In the genomic region with DNA sequence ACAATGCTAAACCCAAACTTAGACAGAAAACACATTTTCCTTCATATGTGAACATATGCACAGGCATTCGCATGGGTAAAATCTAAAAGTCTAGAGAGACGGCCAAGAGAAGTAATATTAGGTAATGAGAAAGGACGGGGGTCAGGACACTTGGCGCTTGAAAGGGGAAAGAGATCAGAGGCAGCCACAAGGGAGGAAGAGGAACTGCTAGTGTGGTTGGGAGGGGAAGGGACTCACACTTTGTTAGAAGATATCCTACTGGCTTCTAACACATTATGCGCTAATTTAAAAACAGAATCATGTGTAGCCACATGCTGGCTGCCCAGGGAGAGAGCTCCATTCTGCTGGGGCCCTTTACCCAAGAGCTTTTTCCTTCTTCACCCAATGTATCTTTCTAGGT, we compare ENCODE assay signal across 19 mouse cellular contexts.
DNase-seq lines count a peak whose midpoint lies in the region; ATAC-seq and TF ChIP-seq lines count a peak whose summit lies in the region.
"Had no signal": no experiment of that assay in that cellular context is flagged by ENCODE, and none has a peak within 500 bp of the region (broad histone marks: within the 10 kb centered on the region; RNA-seq: fewer than 3 reads in every experiment).

No protein-coding gene starts in this region.

- no peak for TF ChIP-seq POLR2A in liver, adult 2 months (IDR thresholded peaks at IDR 0.05; ENCODE audit: extremely low read depth, insufficient read depth, low read length)

- H3K36me3 ChIP-seq in liver, adult 2 months (ENCODE audit: control insufficient read depth, insufficient read depth, low read length): no peaks in the 10 kb centered on the region
- no peaks in the 10 kb centered on the region for H3K36me3 ChIP-seq in liver, embryonic 12.5 days
- H3K36me3 ChIP-seq in forebrain, postnatal 0 days (ENCODE audit: insufficient read depth): no peaks in the 10 kb centered on the region
- H3K36me3 ChIP-seq: embryonic facial prominence, embryonic 10.5 days; hindbrain, embryonic 10.5 days; limb, embryonic 13.5 days had no signal

- no peak overlapping the region for H3K4me3 ChIP-seq in liver, adult 2 months (ENCODE audit: insufficient read depth, low read depth, low read length)
- H3K4me3 ChIP-seq in liver, embryonic 12.5 days: no peak overlapping the region
- H3K4me3 ChIP-seq in brown adipose tissue, adult 24 weeks (ENCODE audit: insufficient read depth, low read depth, low read length): no peak overlapping the region
- H3K4me3 ChIP-seq in forebrain, postnatal 0 days (ENCODE audit: low read depth, low read length): no peak overlapping the region
- H3K4me3 ChIP-seq: embryonic facial prominence, embryonic 10.5 days; hindbrain, embryonic 10.5 days; limb, embryonic 13.5 days; megakaryocyte, embryonic 14.5 days; myocyte had no signal

- H3K9ac ChIP-seq in liver, adult 2 months (ENCODE audit: low read depth, low read length): no peak overlapping the region
- no peak overlapping the region for H3K9ac ChIP-seq in liver, embryonic 12.5 days
- no peak overlapping the region for H3K9ac ChIP-seq in forebrain, postnatal 0 days
- H3K9ac ChIP-seq: limb, embryonic 13.5 days had no signal

- 58% methylated on average over 5 of the region's 5 CpGs for WGBS in liver, adult 2 months
- WGBS in liver, embryonic 12.5 days (ENCODE audit: insufficient replicate concordance): 31% methylated on average over 5 of the region's 5 CpGs
- WGBS in forebrain, postnatal 0 days: 91% methylated on average over 5 of the region's 5 CpGs

- no peak for ATAC-seq in liver, embryonic 12.5 days
- ATAC-seq in monocyte, adult 5-6 weeks (replicated peaks; ENCODE audit: insufficient number of reproducible peaks, low FRiP score, low TSS enrichment, poor library complexity, severe bottlenecking): peak; percentile 59
- ATAC-seq in forebrain, postnatal 0 days: no peak

- H3K27ac ChIP-seq in liver, adult 2 months (replicated peaks; ENCODE audit: insufficient read depth, low read depth, low read length): no peak overlapping the region
- H3K27ac ChIP-seq in liver, embryonic 12.5 days: no peak overlapping the region
- peak overlapping the region; percentile 83 for H3K27ac ChIP-seq in brown adipose tissue, adult 24 weeks (replicated peaks; ENCODE audit: low read depth, low read length)
- no peak overlapping the region for H3K27ac ChIP-seq in forebrain, postnatal 0 days (ENCODE audit: low read depth, low read length)
- H3K27ac ChIP-seq: embryonic facial prominence, embryonic 10.5 days; hindbrain, embryonic 10.5 days; limb, embryonic 13.5 days had no signal

- no peaks in the 10 kb centered on the region for H3K27me3 ChIP-seq in liver, adult 2 months (ENCODE audit: control insufficient read depth, insufficient read depth, low read length)
- H3K27me3 ChIP-seq in liver, embryonic 12.5 days (replicated peaks): peaks cover 21% of the 10 kb centered on the region
- H3K27me3 ChIP-seq in forebrain, postnatal 0 days (ENCODE audit: insufficient read depth, low read length): no peaks in the 10 kb centered on the region; the same call in 1 of the 2 replicates

- no peaks in the 10 kb centered on the region for H3K79me2 ChIP-seq in liver, adult 2 months (ENCODE audit: control insufficient read depth, insufficient read depth, low read length)

- no peak overlapping the region for H3K4me2 ChIP-seq in liver, embryonic 12.5 days
- H3K4me2 ChIP-seq in forebrain, postnatal 0 days (ENCODE audit: low read depth): no peak overlapping the region
- H3K4me2 ChIP-seq: limb, embryonic 13.5 days had no signal

- no peak for TF ChIP-seq CTCF in liver, adult 2 months (IDR thresholded peaks at IDR 0.05; ENCODE audit: low read depth, low read length)
- TF ChIP-seq CTCF in forebrain, postnatal 0 days (IDR thresholded peaks at IDR 0.05; ENCODE audit: low read depth): no peak

- peaks cover 5% of the 10 kb centered on the region for H3K4me1 ChIP-seq in liver, adult 2 months (ENCODE audit: control insufficient read depth, insufficient read depth, low read length)
- no peaks in the 10 kb centered on the region for H3K4me1 ChIP-seq in liver, embryonic 12.5 days
- H3K4me1 ChIP-seq in brown adipose tissue, adult 24 weeks (ENCODE audit: control insufficient read depth, insufficient read depth, insufficient read length, low read length): peaks cover 5% of the 10 kb centered on the region; the same call in 1 of the 2 replicates
- H3K4me1 ChIP-seq in forebrain, postnatal 0 days (ENCODE audit: insufficient read depth): no peaks in the 10 kb centered on the region

- H3K9me3 ChIP-seq in liver, embryonic 12.5 days (replicated peaks): 0 out of 2 replicates have a peak, but pooled peaks cover 4% of the 10 kb centered on the region
- H3K9me3 ChIP-seq in forebrain, postnatal 0 days (ENCODE audit: low read length): no peaks in the 10 kb centered on the region

- DNase-seq in liver, adult 2 months (ENCODE audit: extremely low read depth, low read depth, low spot score): peak; percentile 56
- peak; percentile 54 for DNase-seq in A20 (ENCODE audit: low read depth, low spot score)
- no peak for DNase-seq in forebrain, postnatal 0 days
- no peak for DNase-seq in right cerebral cortex, adult 18-20 months
- DNase-seq: cerebellum, adult 2 months; cerebellum, postnatal 36 days; kidney, adult 18-20 months; kidney, postnatal 10 days; layer of hippocampus, postnatal 36 days; midbrain, embryonic 14.5 days; right cerebral cortex, postnatal 25 days had no signal

Comparison
In these comparisons a context has a peak if more than half of its experiments do, and no peak if none do; other contexts are left out.
1. DNase-seq: peak in liver, adult 2 months (single experiment) and A20 (single experiment); none in forebrain, postnatal 0 days (single experiment) and right cerebral cortex, adult 18-20 months (single experiment).